Mouse (Mus musculus) heart, adult 2 months (tissue): Measurements from ENCODE around the gene Acap3.

Experiments
- CTCF ChIP-seq: fragments of 200-600 bp; IDR thresholded peaks from 2 replicates; pipeline ENCODE4 v1.8.1; 2022; ENCODE audit warnings: antibody characterized with exemption, mild to moderate bottlenecking, moderate library complexity
- POLR2A ChIP-seq: fragments of 200-500 bp; IDR thresholded peaks from 2 replicates; pipeline ENCODE4 v1.6.1; 2011; ENCODE audit warnings: mild to moderate bottlenecking, low read depth, low read length, control low read depth; ENCODE audit not compliant: insufficient read depth

DNA sequence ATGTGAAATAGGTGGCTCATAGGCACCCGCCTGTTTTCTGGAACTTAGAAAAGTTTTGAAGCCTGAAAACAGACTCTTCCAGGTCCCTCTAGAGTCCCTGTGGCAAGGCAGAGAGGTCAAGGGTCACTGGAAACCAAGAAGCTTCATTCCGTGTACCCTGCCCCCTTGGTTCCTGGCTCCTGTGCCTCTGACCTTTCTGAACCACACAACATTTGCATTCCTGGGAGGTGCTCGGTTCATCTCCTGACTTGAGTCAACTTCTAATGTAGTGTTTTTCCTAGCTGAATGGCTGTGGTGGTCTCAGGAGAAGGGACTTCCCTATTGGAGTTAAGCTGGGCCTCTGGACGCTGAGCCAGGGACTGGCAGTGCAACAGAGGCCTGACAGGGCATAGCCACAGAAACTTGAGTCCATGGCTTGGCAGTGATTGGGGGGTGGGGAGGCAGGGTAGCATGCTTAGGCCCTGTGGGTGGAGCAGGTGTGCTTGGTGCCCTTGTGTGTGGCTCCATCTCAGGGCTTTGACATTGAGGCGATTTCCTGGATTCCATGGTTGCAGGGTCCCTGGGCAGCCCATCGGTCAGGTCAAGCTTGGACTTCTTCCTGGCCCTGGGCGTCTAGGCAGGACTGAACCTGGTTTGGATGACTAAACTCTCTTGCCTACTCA is 43.1 kb upstream of the Acap3 start:
- no peak for TF ChIP-seq POLR2A
- TF ChIP-seq CTCF = no peak
